Mouse (Mus musculus) forebrain, embryonic 15.5 days (tissue): Measurements from ENCODE around the gene Acat3. TPM values are rescaled to one million over a fixed set of nuclear protein-coding genes. Genes with fewer than 3 reads are reported as not detected.
"Not testable (repeated sequence)": the region's sequence is repeated elsewhere in the genome, so short reads cannot be mapped to it uniquely, and the experiment has no call there.

ENCODE experiments used
- ATAC-seq: fragments of 200-750 bp; cut with Nextera tagmentation; replicated peaks from 2 replicates; pipeline ENCODE4 v1.8.0; 2017; ENCODE audit warnings: mild to moderate bottlenecking, moderate TSS enrichment, moderate library complexity
- H3K27ac ChIP-seq: fragments of 300-500 bp; sonication (generic); replicated peaks from 2 replicates; pipeline ENCODE4 v1.5.1; 2015; ENCODE audit warnings: mild to moderate bottlenecking, inconsistent platforms
- H3K27me3 ChIP-seq: fragments of 300-500 bp; sonication (generic); 2 replicates; pipeline ENCODE4 v1.6.1; 2015; ENCODE audit warnings: inconsistent platforms
- H3K36me3 ChIP-seq: fragments of 300-500 bp; sonication (generic); 2 replicates; pipeline ENCODE4 v1.6.1; 2015; ENCODE audit warnings: mild to moderate bottlenecking, inconsistent platforms
- H3K4me1 ChIP-seq: fragments of 300-500 bp; sonication (generic); 2 replicates; pipeline ENCODE4 v1.6.1; 2015; ENCODE audit warnings: inconsistent platforms
- H3K4me2 ChIP-seq: fragments of 300-500 bp; sonication (generic); replicated peaks from 2 replicates; pipeline ENCODE4 v1.6.1; 2015; ENCODE audit warnings: mild to moderate bottlenecking, inconsistent platforms
- H3K4me3 ChIP-seq: fragments of 300-500 bp; sonication (generic); 2 replicates; pipeline ENCODE4 v1.5.1; 2015; ENCODE audit warnings: mild to moderate bottlenecking, inconsistent platforms
- H3K9ac ChIP-seq: fragments of 300-500 bp; sonication (generic); replicated peaks from 2 replicates; pipeline ENCODE4 v1.6.1; 2015; ENCODE audit warnings: mild to moderate bottlenecking, inconsistent platforms
- H3K9me3 ChIP-seq: fragments of 300-500 bp; sonication (generic); 2 replicates; pipeline ENCODE4 v1.6.1; 2016; ENCODE audit warnings: inconsistent platforms
- WGBS: fragments of 180-500 bp; shearing (Covaris S2); methylation state at CpG from one replicate; pipeline ENCODE4 v1.1.7; 2015; ENCODE audit warnings: mixed read lengths; 5-methylcytosine and 5-hydroxymethylcytosine counted together
- polyA plus RNA-seq: library from polyadenylated mRNA; unstranded; fragments of >200 nt; fragmentation: Nextera tagmentation; extraction: Ambion mirVana; gene quantifications from 2 replicates; pipeline ENCODE4 v1.2.1, GENCODE M21; 2015

The Acat3 gene
- polyA plus RNA-seq, 1 experiment from 2014 or later: 1.0 TPM

GRCm38 (mm10) chr17:12915488-12915880 is 24.9 kb downstream of the Acat3 start, which contains the start of gene Tcp1:
Gene Tcp1, plus strand, starts transcription at chr17:12915701.
- H3K9me3 ChIP-seq: no peaks in the 10 kb centered on the region

GRCm38 (mm10) chr17:12910391-12910790 is 30.0 kb downstream of the Acat3 start:
- peaks cover 40% of the 10 kb centered on the region for H3K36me3 ChIP-seq
- WGBS: 90% methylated on average over 8 of the region's 8 CpGs

More at GRCm38 (mm10) chr17:12915488-12915880, 24.9 kb downstream of the Acat3 start, which contains the start of gene Tcp1:
- H3K4me2 ChIP-seq: peak within 1 kb of the TSS; percentile 88
- H3K36me3 ChIP-seq: peaks cover 57% of the 10 kb centered on the region
- H3K27me3 ChIP-seq: no peaks in the 10 kb centered on the region
- peak within 1 kb of the TSS; percentile 88 for H3K27ac ChIP-seq
- peak within 1 kb of the TSS; percentile 93 for H3K9ac ChIP-seq
- ATAC-seq: peak; percentile 0; the same call in 1 of the 2 replicates
- H3K4me3 ChIP-seq: peak within 1 kb of the TSS; percentile 77
- WGBS: 1% methylated on average over 18 of the region's 18 CpGs
- H3K4me1 ChIP-seq: peaks cover 20% of the 10 kb centered on the region

GRCm38 (mm10) chr17:12909361-12910280 is 30.8 kb downstream of the Acat3 start, which contains the start of gene Pnldc1:
Gene Pnldc1, minus strand, starts transcription at chr17:12910230.
- WGBS: 83% methylated on average over 35 of the region's 35 CpGs
- ATAC-seq: no peak
- H3K9ac ChIP-seq: no peak within 1 kb of the TSS
- no peaks in the 10 kb centered on the region for H3K9me3 ChIP-seq
- no peak within 1 kb of the TSS for H3K27ac ChIP-seq
- no peak within 1 kb of the TSS for H3K4me2 ChIP-seq
- H3K4me3 ChIP-seq: no peak within 1 kb of the TSS
- H3K4me1 ChIP-seq: no peaks in the 10 kb centered on the region
- H3K36me3 ChIP-seq: peaks cover 45% of the 10 kb centered on the region
- no peaks in the 10 kb centered on the region for H3K27me3 ChIP-seq

More at GRCm38 (mm10) chr17:12910391-12910790, 30.0 kb downstream of the Acat3 start:
- Histone ChIP-seq H3K4me3 (no peak overlapping the region), H3K27me3 (no peaks in the 10 kb centered on the region), H3K9ac (no peak overlapping the region), H3K4me1 (peaks cover 7% of the 10 kb centered on the region), H3K4me2 (no peak overlapping the region), H3K9me3 (no peaks in the 10 kb centered on the region), H3K27ac (no peak overlapping the region)
- ATAC-seq: no peak

- Histone ChIP-seq H3K4me2 (no peak overlapping the region), H3K4me3 (no peak overlapping the region), H3K4me1 (peaks cover 11% of the 10 kb centered on the region), H3K27me3 (no peaks in the 10 kb centered on the region), H3K9ac (no peak overlapping the region), H3K36me3 (peaks cover 16% of the 10 kb centered on the region; the same call in 1 of the 2 replicates), H3K27ac (no peak overlapping the region), H3K9me3 (no peaks in the 10 kb centered on the region)
- ATAC-seq: no peak
- 92% methylated on average over 9 of the region's 9 CpGs for WGBS
These were observed 34.0 kb downstream of the Acat3 start for GRCm38 (mm10) chr17:12906436-12906835.

GRCm38 (mm10) chr17:12905810-12906209 is 34.6 kb downstream of the Acat3 start:
- peaks cover 11% of the 10 kb centered on the region; the same call in 1 of the 2 replicates for H3K36me3 ChIP-seq
- no peak overlapping the region for H3K4me3 ChIP-seq
- H3K27me3 ChIP-seq: no peaks in the 10 kb centered on the region
- ATAC-seq: no peak
- H3K4me2 ChIP-seq: no peak overlapping the region
- H3K9me3 ChIP-seq: no peaks in the 10 kb centered on the region
- H3K9ac ChIP-seq: no peak overlapping the region
- no peak overlapping the region for H3K27ac ChIP-seq
- H3K4me1 ChIP-seq: peaks cover 11% of the 10 kb centered on the region
- WGBS: 91% methylated on average over 4 of the region's 4 CpGs

GRCm38 (mm10) chr17:12904349-12904748 is 36.1 kb downstream of the Acat3 start:
- Histone ChIP-seq H3K9me3 (no peaks in the 10 kb centered on the region), H3K4me2 (no peak overlapping the region), H3K36me3 (peaks cover 5% of the 10 kb centered on the region; the same call in 1 of the 2 replicates), H3K9ac (no peak overlapping the region), H3K4me1 (peaks cover 11% of the 10 kb centered on the region), H3K27ac (peak overlapping the region; percentile 70; the same call in 1 of the 2 replicates), H3K27me3 (no peaks in the 10 kb centered on the region), H3K4me3 (no peak overlapping the region)
- 71% methylated on average over 1 of the region's 1 CpGs for WGBS
- no peak for ATAC-seq

- Histone ChIP-seq H3K27me3 (no peaks in the 10 kb centered on the region), H3K9ac (no peak overlapping the region), H3K4me2 (no peak overlapping the region), H3K36me3 (peaks cover 5% of the 10 kb centered on the region; the same call in 1 of the 2 replicates), H3K9me3 (no peaks in the 10 kb centered on the region), H3K4me3 (no peak overlapping the region), H3K27ac (peak overlapping the region; percentile 70), H3K4me1 (peaks cover 11% of the 10 kb centered on the region)
- ATAC-seq: peak; percentile 60
- WGBS: 8% methylated on average over 11 of the region's 12 CpGs
These were observed 36.7 kb downstream of the Acat3 start for GRCm38 (mm10) chr17:12903372-12904333.

- no peaks in the 10 kb centered on the region for H3K27me3 ChIP-seq
- peaks cover 5% of the 10 kb centered on the region; the same call in 1 of the 2 replicates for H3K36me3 ChIP-seq
- H3K4me1 ChIP-seq: peaks cover 11% of the 10 kb centered on the region
- H3K27ac ChIP-seq: no peak overlapping the region
- H3K4me3 ChIP-seq: no peak overlapping the region
- H3K4me2 ChIP-seq: no peak overlapping the region
- no peak overlapping the region for H3K9ac ChIP-seq
- ATAC-seq: no peak
- H3K9me3 ChIP-seq: no peaks in the 10 kb centered on the region
- WGBS: 97% methylated on average over 6 of the region's 6 CpGs
These were observed 38.1 kb downstream of the Acat3 start for GRCm38 (mm10) chr17:12902291-12902690.

GRCm38 (mm10) chr17:12898607-12899006 is 41.8 kb downstream of the Acat3 start:
- H3K9me3 ChIP-seq, H3K36me3 ChIP-seq, H3K4me3 ChIP-seq, H3K27me3 ChIP-seq, H3K4me2 ChIP-seq, H3K9ac ChIP-seq, H3K4me1 ChIP-seq: not testable (repeated sequence)
- H3K27ac ChIP-seq: peak overlapping the region; percentile 91
- 23% methylated on average over 2 of the region's 2 CpGs for WGBS
- peak; percentile 55 for ATAC-seq

- Histone ChIP-seq H3K9ac (no peak overlapping the region), H3K4me1 (no peaks in the 10 kb centered on the region), H3K4me3 (no peak overlapping the region), H3K36me3 (no peaks in the 10 kb centered on the region), H3K27me3 (no peaks in the 10 kb centered on the region), H3K27ac (peak overlapping the region; percentile 67), H3K9me3 (no peaks in the 10 kb centered on the region), H3K4me2 (no peak overlapping the region)
- 86% methylated on average over 5 of the region's 5 CpGs for WGBS
- peak; percentile 75 for ATAC-seq
These were observed 42.7 kb downstream of the Acat3 start for GRCm38 (mm10) chr17:12897674-12898073.

GRCm38 (mm10) chr17:12892033-12892432 is 48.4 kb downstream of the Acat3 start:
- Histone ChIP-seq H3K9me3 (no peaks in the 10 kb centered on the region), H3K36me3 (no peaks in the 10 kb centered on the region), H3K4me3 (no peak overlapping the region), H3K27me3 (no peaks in the 10 kb centered on the region), H3K27ac (no peak overlapping the region), H3K4me1 (no peaks in the 10 kb centered on the region), H3K9ac (no peak overlapping the region), H3K4me2 (no peak overlapping the region)
- ATAC-seq: no peak
- WGBS: 90% methylated on average over 9 of the region's 9 CpGs
